Mouse (Mus musculus) hindbrain, embryonic 15.5 days (tissue): ENCODE results near the gene Nid1. TPM values are rescaled to one million over a fixed set of nuclear protein-coding genes. Genes with fewer than 3 reads are reported as not detected.
"Not testable (repeated sequence)": the region's sequence is repeated elsewhere in the genome, so short reads cannot be mapped to it uniquely, and the experiment has no call there.

Source experiments
- ATAC-seq: fragments of 200-750 bp; cut with Nextera tagmentation; 2 replicates; pipeline ENCODE4 v1.8.0; 2017; ENCODE audit warnings: low read depth, moderate number of reproducible peaks, moderate TSS enrichment; ENCODE audit not compliant: low FRiP score
- H3K27ac ChIP-seq: fragments of 300-500 bp; sonication (generic); replicated peaks from 2 replicates; pipeline ENCODE4 v1.5.1; 2015; ENCODE audit warnings: mild to moderate bottlenecking, inconsistent platforms
- H3K27me3 ChIP-seq: fragments of 300-500 bp; sonication (generic); 2 replicates; pipeline ENCODE4 v1.6.1; 2015; ENCODE audit warnings: control low read depth, inconsistent platforms
- H3K36me3 ChIP-seq: fragments of 300-500 bp; sonication (generic); 2 replicates; pipeline ENCODE4 v1.6.1; 2015; ENCODE audit warnings: control low read depth, inconsistent platforms
- H3K4me1 ChIP-seq: fragments of 300-500 bp; sonication (generic); replicated peaks from 2 replicates; pipeline ENCODE4 v1.6.1; 2015; ENCODE audit warnings: control low read depth, inconsistent platforms
- H3K4me2 ChIP-seq: fragments of 300-500 bp; sonication (generic); 2 replicates; pipeline ENCODE4 v1.6.1; 2015; ENCODE audit warnings: moderate library complexity, mild to moderate bottlenecking, inconsistent platforms
- H3K4me3 ChIP-seq: fragments of 300-500 bp; sonication (generic); 2 replicates; pipeline ENCODE4 v1.5.1; 2015; ENCODE audit warnings: mild to moderate bottlenecking, inconsistent platforms
- H3K9ac ChIP-seq: fragments of 300-500 bp; sonication (generic); 2 replicates; pipeline ENCODE4 v1.6.1; 2015; ENCODE audit warnings: inconsistent platforms
- H3K9me3 ChIP-seq: fragments of 300-500 bp; sonication (generic); 2 replicates; pipeline ENCODE4 v1.6.1; 2016; ENCODE audit warnings: control low read depth, inconsistent platforms
- WGBS: fragments of 180-500 bp; shearing (Covaris S2); methylation state at CpG from one replicate; pipeline ENCODE4 v1.1.7; 2015; 5-methylcytosine and 5-hydroxymethylcytosine counted together
- polyA plus RNA-seq: library from polyadenylated mRNA; unstranded; fragments of >200 nt; fragmentation: Nextera tagmentation; extraction: Ambion mirVana; gene quantifications from 2 replicates; pipeline ENCODE4 v1.2.1, GENCODE M21; 2015

Gene Nid1
- polyA plus RNA-seq, 1 experiment from 2014 or later, result 80.2 TPM

GRCm38 (mm10) chr13:13536555-13536954 is 99.2 kb downstream of the Nid1 start:
- H3K27ac ChIP-seq, result no peak overlapping the region
- no peak for ATAC-seq
- no peaks in the 10 kb centered on the region for H3K9me3 ChIP-seq
- H3K4me2 ChIP-seq, result no peak overlapping the region
- no peaks in the 10 kb centered on the region for H3K27me3 ChIP-seq
- H3K9ac ChIP-seq, result no peak overlapping the region
- no peaks in the 10 kb centered on the region for H3K36me3 ChIP-seq
- 88% methylated on average over 2 of the region's 2 CpGs for WGBS
- H3K4me1 ChIP-seq, result no peaks in the 10 kb centered on the region
- H3K4me3 ChIP-seq, result no peak overlapping the region

GRCm38 (mm10) chr13:13537272-13538015 is 100.1 kb downstream of the Nid1 start:
- 91% methylated on average over 2 of the region's 2 CpGs for WGBS
- no peak overlapping the region for H3K27ac ChIP-seq
- no peak overlapping the region for H3K4me2 ChIP-seq
- H3K4me3 ChIP-seq, result no peak overlapping the region
- no peaks in the 10 kb centered on the region for H3K4me1 ChIP-seq
- H3K27me3 ChIP-seq, result no peaks in the 10 kb centered on the region
- no peaks in the 10 kb centered on the region for H3K9me3 ChIP-seq
- no peaks in the 10 kb centered on the region for H3K36me3 ChIP-seq
- H3K9ac ChIP-seq, result no peak overlapping the region
- no peak; the same call in 1 of the 2 replicates for ATAC-seq

DNA sequence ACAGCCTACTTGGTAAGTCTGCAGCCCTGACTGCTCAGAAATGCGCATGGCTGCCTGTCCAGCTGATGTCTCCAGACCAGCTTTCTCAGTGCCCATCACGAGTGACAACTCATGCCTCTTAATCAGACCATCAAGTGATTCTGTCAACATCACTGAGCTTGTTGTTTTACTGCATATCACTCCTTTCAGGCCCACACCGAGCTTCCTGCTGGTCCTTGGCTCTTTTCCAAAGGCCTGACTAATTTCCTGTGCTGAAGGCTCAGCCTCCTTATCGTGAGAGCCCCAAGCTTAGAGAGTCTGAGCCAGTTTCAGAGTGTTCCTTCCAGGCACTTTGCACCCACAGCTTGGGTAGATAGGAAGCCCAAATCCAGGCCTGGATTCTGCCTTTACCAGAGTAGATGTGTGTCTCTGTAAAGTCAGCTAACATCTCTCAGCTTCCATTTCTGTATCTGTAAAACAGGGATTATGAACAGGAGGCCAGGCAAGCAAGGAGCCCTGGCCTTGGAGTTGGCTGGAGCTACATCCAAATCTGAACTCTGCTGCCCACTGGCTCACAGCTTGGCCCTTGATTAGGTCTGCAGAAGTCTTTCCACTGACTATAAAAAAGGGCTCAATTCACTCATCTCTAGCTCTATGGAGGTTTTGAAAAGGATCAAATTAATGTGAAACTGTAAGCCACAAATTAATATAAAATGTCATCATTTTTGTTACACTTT is 101.4 kb downstream of the Nid1 start:
- WGBS, result 41% methylated on average over 4 of the region's 4 CpGs
- no peak overlapping the region for H3K4me2 ChIP-seq

GRCm38 (mm10) chr13:13543073-13543472 is 105.7 kb downstream of the Nid1 start:
- H3K4me3 ChIP-seq, H3K27me3 ChIP-seq, H3K9ac ChIP-seq, H3K9me3 ChIP-seq, H3K4me1 ChIP-seq, H3K27ac ChIP-seq, H3K36me3 ChIP-seq, ATAC-seq, H3K4me2 ChIP-seq: not testable (repeated sequence)
- 90% methylated on average over 10 of the region's 10 CpGs for WGBS

More for the DNA sequence above, 101.4 kb downstream of the Nid1 start:
- Histone ChIP-seq H3K27me3 (no peaks in the 10 kb centered on the region), H3K9ac (no peak overlapping the region), H3K4me1 (no peaks in the 10 kb centered on the region), H3K27ac (no peak overlapping the region), H3K4me3 (no peak overlapping the region), H3K9me3 (no peaks in the 10 kb centered on the region), H3K36me3 (no peaks in the 10 kb centered on the region)
- no peak for ATAC-seq

- Histone ChIP-seq H3K27me3 (no peaks in the 10 kb centered on the region), H3K4me3 (no peak overlapping the region), H3K4me1 (no peaks in the 10 kb centered on the region), H3K9me3 (no peaks in the 10 kb centered on the region), H3K36me3 (no peaks in the 10 kb centered on the region), H3K27ac (no peak overlapping the region), H3K9ac (no peak overlapping the region), H3K4me2 (no peak overlapping the region)
- WGBS, result 74% methylated on average over 3 of the region's 3 CpGs
- ATAC-seq, result no peak
Observed at GRCm38 (mm10) chr13:13546792-13547191, 109.4 kb downstream of the Nid1 start.

GRCm38 (mm10) chr13:13547889-13548288 is 110.5 kb downstream of the Nid1 start:
- WGBS, result 91% methylated on average over 4 of the region's 4 CpGs
- H3K27ac ChIP-seq, result no peak overlapping the region
- H3K9ac ChIP-seq, result no peak overlapping the region
- no peak overlapping the region for H3K4me2 ChIP-seq
- no peak overlapping the region for H3K4me3 ChIP-seq
- ATAC-seq, result no peak
- H3K36me3 ChIP-seq, result no peaks in the 10 kb centered on the region
- no peaks in the 10 kb centered on the region for H3K9me3 ChIP-seq
- no peaks in the 10 kb centered on the region for H3K4me1 ChIP-seq
- no peaks in the 10 kb centered on the region for H3K27me3 ChIP-seq

- H3K4me1 ChIP-seq, result no peaks in the 10 kb centered on the region
- no peak overlapping the region for H3K9ac ChIP-seq
- no peaks in the 10 kb centered on the region for H3K9me3 ChIP-seq
- no peak overlapping the region for H3K4me3 ChIP-seq
- H3K36me3 ChIP-seq, result no peaks in the 10 kb centered on the region
- no peaks in the 10 kb centered on the region for H3K27me3 ChIP-seq
- no peak overlapping the region for H3K4me2 ChIP-seq
- no peak for ATAC-seq
- H3K27ac ChIP-seq, result no peak overlapping the region
- WGBS, result 86% methylated on average over 6 of the region's 6 CpGs
Observed at GRCm38 (mm10) chr13:13548431-13549190, 111.3 kb downstream of the Nid1 start.

DNA sequence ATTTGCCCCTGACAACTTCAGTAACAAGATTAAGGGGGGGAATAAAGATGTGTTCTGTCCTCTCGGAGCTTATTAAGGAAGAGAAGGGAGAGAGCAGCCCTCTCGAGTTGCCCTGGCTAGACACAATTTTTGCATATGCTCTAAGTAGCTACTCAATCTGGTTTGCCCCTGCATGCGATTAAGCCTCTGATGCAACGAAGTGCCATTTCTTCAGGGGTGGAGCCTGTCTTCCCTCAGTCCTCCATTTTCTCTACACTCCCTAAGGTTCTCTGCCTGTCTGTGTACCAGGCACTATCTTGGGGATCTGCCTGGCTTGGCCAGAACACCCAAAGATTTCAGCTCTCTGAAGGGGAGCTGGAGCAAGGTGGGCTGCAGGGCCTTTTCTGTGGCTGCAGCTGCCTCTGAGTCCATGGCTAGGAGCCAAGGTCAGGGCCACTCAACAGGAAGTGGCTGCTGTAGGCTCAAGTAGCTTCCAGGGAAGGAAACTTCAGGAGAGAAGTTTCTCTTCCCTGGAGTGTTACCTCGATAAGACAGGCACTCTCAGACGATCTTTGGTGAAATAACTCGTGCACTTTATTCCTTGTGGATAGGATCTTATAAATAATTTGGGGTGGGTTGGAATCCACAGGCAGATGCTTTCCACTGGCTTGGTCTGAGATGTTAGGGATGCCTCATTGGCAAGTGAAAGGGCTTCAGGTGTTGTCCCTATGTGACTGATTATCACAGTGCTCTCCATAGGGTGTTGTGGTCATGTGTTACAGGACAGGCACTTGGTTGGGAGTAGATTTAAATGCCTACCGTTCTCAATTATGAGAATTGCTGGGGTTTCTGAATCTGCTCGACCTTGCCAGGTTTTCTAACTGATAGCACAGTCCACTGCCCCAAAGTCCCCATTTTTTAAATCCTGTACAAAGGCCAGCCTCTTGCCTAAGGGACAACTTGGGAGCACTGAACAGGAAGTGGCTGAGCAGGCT is 112.6 kb downstream of the Nid1 start:
- Histone ChIP-seq H3K4me3 (no peak overlapping the region), H3K4me1 (no peaks in the 10 kb centered on the region), H3K9ac (no peak overlapping the region), H3K27me3 (no peaks in the 10 kb centered on the region), H3K27ac (no peak overlapping the region), H3K36me3 (no peaks in the 10 kb centered on the region), H3K4me2 (no peak overlapping the region), H3K9me3 (no peaks in the 10 kb centered on the region)
- 80% methylated on average over 9 of the region's 9 CpGs for WGBS
- no peak for ATAC-seq

GRCm38 (mm10) chr13:13552020-13552419 is 114.7 kb downstream of the Nid1 start:
- no peak overlapping the region for H3K4me2 ChIP-seq
- no peaks in the 10 kb centered on the region for H3K4me1 ChIP-seq
- H3K27ac ChIP-seq, result no peak overlapping the region
- H3K9ac ChIP-seq, result no peak overlapping the region
- H3K4me3 ChIP-seq, result no peak overlapping the region
- H3K9me3 ChIP-seq, result no peaks in the 10 kb centered on the region
- 58% methylated on average over 3 of the region's 3 CpGs for WGBS
- no peak for ATAC-seq
- H3K36me3 ChIP-seq, result no peaks in the 10 kb centered on the region
- no peaks in the 10 kb centered on the region for H3K27me3 ChIP-seq

DNA sequence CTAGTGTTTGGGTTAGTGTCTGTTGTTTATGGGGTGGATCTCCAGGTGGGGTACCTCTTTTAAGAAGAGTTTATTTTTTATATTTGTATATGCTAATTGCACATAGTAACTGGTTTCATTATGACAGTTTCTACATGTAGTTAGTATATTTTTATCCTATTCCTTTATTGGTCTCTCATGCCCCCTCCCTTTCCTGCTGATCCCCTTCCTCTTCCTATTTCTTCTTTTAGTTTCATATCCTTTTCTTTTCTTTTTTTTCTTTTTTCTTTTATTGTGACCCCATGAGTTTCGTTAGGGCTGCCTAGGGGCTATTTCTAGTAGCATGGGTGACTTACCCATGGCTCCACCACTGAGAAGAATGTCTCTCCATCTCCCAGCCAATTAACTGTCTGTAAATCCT is 116.3 kb downstream of the Nid1 start:
- Histone ChIP-seq H3K27ac (no peak overlapping the region), H3K27me3 (no peaks in the 10 kb centered on the region), H3K4me1 (no peaks in the 10 kb centered on the region), H3K9ac (no peak overlapping the region), H3K4me3 (no peak overlapping the region), H3K4me2 (no peak overlapping the region), H3K9me3 (no peaks in the 10 kb centered on the region), H3K36me3 (no peaks in the 10 kb centered on the region)
- 64% methylated on average over 1 of the region's 1 CpGs for WGBS
- no peak for ATAC-seq

DNA sequence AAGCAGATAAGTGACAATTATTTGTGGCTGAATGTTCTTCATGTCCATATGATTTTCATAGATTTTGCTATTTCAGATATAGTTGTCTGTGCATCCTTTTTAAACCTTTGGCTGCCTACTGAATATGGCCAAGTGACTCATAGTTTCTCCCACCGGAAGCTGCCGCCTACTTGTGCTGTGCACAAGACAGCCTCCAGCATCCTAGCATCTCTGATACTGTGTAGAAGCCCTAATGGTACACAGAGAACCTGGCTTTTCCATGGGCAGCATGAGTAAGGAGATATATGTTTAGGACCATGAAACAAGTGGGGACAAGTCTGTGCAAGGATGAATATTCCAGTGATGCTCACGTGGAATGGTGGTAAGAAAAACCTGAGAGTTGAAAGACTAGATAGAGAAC is 117.8 kb downstream of the Nid1 start:
- H3K9ac ChIP-seq, result no peak overlapping the region
- no peaks in the 10 kb centered on the region for H3K36me3 ChIP-seq
- no peaks in the 10 kb centered on the region for H3K9me3 ChIP-seq
- no peak overlapping the region for H3K4me2 ChIP-seq
- no peak overlapping the region for H3K4me3 ChIP-seq
- 94% methylated on average over 3 of the region's 3 CpGs for WGBS
- H3K27ac ChIP-seq, result no peak overlapping the region
- no peaks in the 10 kb centered on the region for H3K27me3 ChIP-seq
- no peak for ATAC-seq
- H3K4me1 ChIP-seq, result no peaks in the 10 kb centered on the region
